Mouse (Mus musculus) C2C12 (cell line): ENCODE results near the gene St8sia6. TPM values are rescaled to one million over a fixed set of nuclear protein-coding genes. Genes with fewer than 3 reads are reported as not detected.

ENCODE experiments used
- H3K27me3 ChIP-seq: one replicate; pipeline ENCODE4 v1.6.1; 2011; ENCODE audit not compliant: control insufficient read depth, insufficient read depth, insufficient read length
- H3K36me3 ChIP-seq: one replicate; pipeline ENCODE4 v1.6.1; 2011; ENCODE audit not compliant: control insufficient read depth, insufficient read depth
- H3K4me3 ChIP-seq: one replicate; pipeline ENCODE4 v1.5.1; 2011; ENCODE audit warnings: mild to moderate bottlenecking, control low read depth; ENCODE audit not compliant: poor library complexity, insufficient read depth, severe bottlenecking
- H3K79me2 ChIP-seq: one replicate; pipeline ENCODE4 v1.6.1; 2011; ENCODE audit not compliant: control insufficient read depth, insufficient read depth
- H3K79me3 ChIP-seq: one replicate; pipeline ENCODE4 v1.6.1; 2011; ENCODE audit warnings: low read depth, control low read depth
- H3ac ChIP-seq: one replicate; pipeline ENCODE3; 2011; ENCODE audit warnings: low read depth; ENCODE audit not compliant: control insufficient read depth, insufficient read length
- CEBPB ChIP-seq: IDR thresholded peaks from one replicate; pipeline ENCODE4 v1.6.1; 2011; ENCODE audit warnings: low read depth, mild to moderate bottlenecking, control low read depth, moderate library complexity
- CTCF ChIP-seq: IDR thresholded peaks from one replicate; pipeline ENCODE4 v1.5.1; 2011; ENCODE audit not compliant: control insufficient read depth, insufficient read depth, insufficient read length
- FOSL1 ChIP-seq: IDR thresholded peaks from one replicate; pipeline ENCODE4 v1.8.0; 2011; ENCODE audit warnings: mild to moderate bottlenecking, low read length; ENCODE audit not compliant: poor library complexity, insufficient read depth, severe bottlenecking
- MAX ChIP-seq: IDR thresholded peaks from one replicate; pipeline ENCODE4 v1.6.1; 2011; ENCODE audit warnings: mild to moderate bottlenecking, control low read depth
- MYOD1 ChIP-seq: IDR thresholded peaks from one replicate; pipeline ENCODE4 v1.6.1; 2011; ENCODE audit warnings: low read depth; ENCODE audit not compliant: control insufficient read depth, insufficient read length
- MYOG ChIP-seq: IDR thresholded peaks from one replicate; pipeline ENCODE4 v1.6.1; 2011; ENCODE audit not compliant: control insufficient read depth, insufficient read length; ENCODE audit errors: extremely low read depth
- USF1 ChIP-seq: IDR thresholded peaks from one replicate; pipeline ENCODE4 v1.6.1; 2011; ENCODE audit warnings: low read depth, mild to moderate bottlenecking, control low read depth, moderate library complexity
- polyA plus RNA-seq: library from polyadenylated mRNA; unstranded; fragments of >200 nt; fragmentation: generic; extraction: Trizol; gene quantifications from one replicate; pipeline ENCODE4 v1.2.1, GENCODE M21; 2012; ENCODE audit warnings: missing spikeins

The St8sia6 gene
- polyA plus RNA-seq, 1 experiment: 0.02 TPM

DNA sequence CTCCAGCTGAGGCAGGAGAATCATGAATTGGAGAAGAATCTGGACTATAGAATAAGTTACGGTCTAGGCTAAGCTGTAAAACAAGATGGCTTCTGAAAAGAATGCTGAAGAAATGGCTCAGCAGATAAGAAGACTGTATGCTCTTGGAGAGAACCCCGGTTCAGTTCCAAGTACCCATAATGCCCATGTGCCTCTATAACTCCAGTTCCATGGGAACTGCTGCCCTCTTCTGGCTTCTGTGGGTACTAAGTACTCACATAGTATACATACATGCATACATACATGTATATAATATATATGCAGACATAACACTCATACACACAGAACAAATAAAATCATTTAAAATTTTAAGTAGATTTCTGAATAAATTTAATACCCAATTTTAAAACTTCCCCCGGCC, 12.3 kb upstream of the St8sia6 start:
- no peaks in the 10 kb centered on the region for H3K79me2 ChIP-seq
- peaks cover 5% of the 10 kb centered on the region for H3K27me3 ChIP-seq
- H3K4me3 ChIP-seq: no peak overlapping the region
- TF ChIP-seq USF1: no peak
- no peak for TF ChIP-seq MYOD1
- no peak for TF ChIP-seq MYOG
- TF ChIP-seq CEBPB: no peak
- TF ChIP-seq CTCF: no peak
- TF ChIP-seq MAX: no peak
- TF ChIP-seq FOSL1: no peak
- H3K36me3 ChIP-seq: no peaks in the 10 kb centered on the region
- no peak overlapping the region for H3ac ChIP-seq
- H3K79me3 ChIP-seq: no peaks in the 10 kb centered on the region

- no peaks in the 10 kb centered on the region for H3K36me3 ChIP-seq
- H3ac ChIP-seq: no peak overlapping the region
- no peaks in the 10 kb centered on the region for H3K79me3 ChIP-seq
- no peaks in the 10 kb centered on the region for H3K79me2 ChIP-seq
- H3K27me3 ChIP-seq: peaks cover 5% of the 10 kb centered on the region
- H3K4me3 ChIP-seq: no peak overlapping the region
- TF ChIP-seq CTCF (no peak), FOSL1 (no peak), MYOD1 (no peak), MAX (no peak), MYOG (no peak), CEBPB (no peak), USF1 (no peak)
Measured at GRCm38 (mm10) chr2:13800639-13801038, 6.8 kb upstream of the St8sia6 start.

GRCm38 (mm10) chr2:13794446-13794845, 582 bp upstream of the St8sia6 start:
- Histone ChIP-seq H3K4me3 (no peak overlapping the region), H3K36me3 (no peaks in the 10 kb centered on the region), H3ac (no peak overlapping the region), H3K79me2 (no peaks in the 10 kb centered on the region), H3K79me3 (no peaks in the 10 kb centered on the region), H3K27me3 (peaks cover 21% of the 10 kb centered on the region)
- TF ChIP-seq CTCF: no peak
- no peak for TF ChIP-seq MYOD1
- TF ChIP-seq MYOG: no peak
- TF ChIP-seq MAX: no peak

DNA sequence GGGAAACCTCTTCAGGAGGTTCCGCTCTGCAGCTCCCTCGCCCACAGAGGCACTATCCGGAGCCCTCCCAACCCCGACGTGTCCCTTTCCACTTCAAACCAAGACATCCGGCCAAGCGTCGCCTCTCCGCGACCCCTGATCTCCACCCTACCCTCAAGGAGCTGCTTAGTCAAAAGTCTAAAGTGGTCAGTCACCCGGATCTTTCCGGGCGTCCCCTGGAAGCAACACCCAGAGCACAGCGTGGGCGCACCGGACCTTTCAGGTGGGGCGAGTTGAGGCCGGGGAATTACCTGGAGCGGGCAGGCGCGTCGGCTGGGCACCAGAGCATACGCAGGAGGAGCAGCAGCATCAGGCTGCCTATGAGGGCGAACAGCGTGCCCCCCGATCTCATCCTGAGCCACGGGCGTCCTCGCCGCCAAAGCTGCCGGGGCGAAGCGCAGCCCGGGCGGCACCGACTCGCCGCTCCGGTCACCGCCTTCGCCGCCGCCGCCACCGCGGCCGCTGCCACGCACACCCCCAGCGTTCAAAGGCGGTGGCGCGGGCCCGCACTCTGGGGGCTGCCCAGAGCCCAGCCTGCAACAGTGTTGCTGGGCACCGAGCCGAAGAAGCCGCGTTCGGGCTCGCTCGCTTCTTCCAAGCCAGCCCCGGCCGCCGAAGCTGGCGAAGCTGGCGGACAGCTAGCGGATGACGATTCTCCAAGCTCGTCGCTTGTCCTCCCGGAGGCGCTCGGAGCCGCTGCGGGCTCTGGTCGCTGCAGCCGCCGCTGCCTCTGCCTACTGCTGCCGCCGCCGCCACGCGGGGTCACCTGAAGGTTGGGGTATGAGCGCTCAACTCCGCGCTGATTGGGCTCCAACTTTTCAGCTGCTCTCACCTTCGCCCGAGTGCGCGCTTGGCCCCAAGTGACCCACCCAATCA, 553 bp downstream of the St8sia6 start:
- Histone ChIP-seq H3K36me3 (no peaks in the 10 kb centered on the region), H3ac (no peak overlapping the region), H3K79me3 (no peaks in the 10 kb centered on the region), H3K4me3 (no peak overlapping the region), H3K79me2 (no peaks in the 10 kb centered on the region), H3K27me3 (peaks cover 21% of the 10 kb centered on the region)
- TF ChIP-seq USF1 (no peak), MAX (no peak), MYOG (no peak), CTCF (no peak), FOSL1 (no peak), MYOD1 (no peak), CEBPB (no peak)

DNA sequence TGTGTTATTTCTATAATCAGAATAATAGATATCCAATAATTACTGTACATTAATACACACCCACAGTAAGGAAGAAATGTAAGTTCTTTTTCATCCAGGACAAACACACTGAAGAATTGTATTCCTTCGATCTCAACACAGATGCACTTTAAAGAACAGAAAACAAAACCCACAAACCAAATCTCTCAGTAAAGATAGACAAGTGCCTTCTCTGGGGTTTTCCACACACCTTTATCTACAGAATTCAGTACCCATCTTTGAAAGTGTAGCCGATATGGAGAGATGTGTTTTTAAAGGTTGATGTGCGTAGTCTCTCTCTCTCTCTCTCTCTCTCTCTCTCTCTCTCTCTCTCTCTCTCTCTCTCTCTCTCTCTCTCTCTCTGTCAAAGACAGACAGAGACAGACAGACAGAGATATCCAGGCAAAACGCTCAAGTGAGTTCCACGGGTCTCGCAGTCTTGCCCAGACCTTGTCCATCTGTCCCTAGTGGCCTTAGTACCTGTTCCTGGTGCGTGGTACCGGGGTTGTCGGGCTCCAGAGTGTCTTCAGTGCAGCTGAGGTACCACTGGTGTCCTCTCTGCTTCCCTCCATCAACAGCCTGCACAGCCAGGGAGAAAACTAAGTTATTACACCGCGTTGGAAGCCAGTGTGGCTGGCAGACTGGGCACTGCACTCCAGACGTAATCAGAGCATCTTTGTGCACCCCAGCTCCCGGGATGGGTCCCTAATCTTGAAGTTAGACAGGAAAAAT, 1.4 kb downstream of the St8sia6 start:
- TF ChIP-seq MYOG (no peak), MAX (no peak), CEBPB (no peak), CTCF (no peak), MYOD1 (no peak), FOSL1 (no peak), USF1 (no peak)
- Histone ChIP-seq H3K79me2 (no peaks in the 10 kb centered on the region), H3ac (no peak overlapping the region), H3K4me3 (no peak overlapping the region), H3K36me3 (no peaks in the 10 kb centered on the region), H3K27me3 (peaks cover 16% of the 10 kb centered on the region), H3K79me3 (no peaks in the 10 kb centered on the region)
